Mouse (Mus musculus): ENCODE results near the gene Asic5. TPM values are rescaled to one million over a fixed set of nuclear protein-coding genes. Genes with fewer than 3 reads are reported as not detected.

The Asic5 gene
- polyA plus RNA-seq, 1 experiment = 0.20 TPM

- no peak overlapping the region for H3K27ac ChIP-seq (ENCODE audit: control insufficient read depth, insufficient read depth, low read length)
- DNase-seq = peak; percentile 28
- H3K36me3 ChIP-seq (ENCODE audit: control insufficient read depth, insufficient read depth, low read length) = no peaks in the 10 kb centered on the region
- 0% methylated on average over 3 of the region's 3 CpGs for WGBS
- no peaks in the 10 kb centered on the region for H3K4me1 ChIP-seq (replicated peaks; ENCODE audit: control insufficient read depth, insufficient read depth, low read length)
- no peaks in the 10 kb centered on the region for H3K27me3 ChIP-seq (ENCODE audit: control insufficient read depth, insufficient read depth, low read length)
- H3K4me3 ChIP-seq (ENCODE audit: control insufficient read depth, insufficient read depth, low read length) = no peak overlapping the region
- TF ChIP-seq POLR2A (IDR thresholded peaks at IDR 0.05; ENCODE audit: control insufficient read depth, extremely low read depth, insufficient read depth, low read length, poor library complexity) (no peak), CTCF (IDR thresholded peaks at IDR 0.05; ENCODE audit: borderline replicate concordance, control insufficient read depth, extremely low read depth, insufficient read depth, low read length, poor library complexity) (no peak)
Observed at GRCm38 (mm10) chr3:82029229-82029628, 47.1 kb downstream of the Asic5 start.

- no peaks in the 10 kb centered on the region for H3K36me3 ChIP-seq (ENCODE audit: control insufficient read depth, insufficient read depth, low read length)
- H3K4me3 ChIP-seq (ENCODE audit: control insufficient read depth, insufficient read depth, low read length) = no peak overlapping the region
- H3K27ac ChIP-seq (ENCODE audit: control insufficient read depth, insufficient read depth, low read length) = no peak overlapping the region
- TF ChIP-seq CTCF (IDR thresholded peaks at IDR 0.05; ENCODE audit: borderline replicate concordance, control insufficient read depth, extremely low read depth, insufficient read depth, low read length, poor library complexity) (no peak), POLR2A (IDR thresholded peaks at IDR 0.05; ENCODE audit: control insufficient read depth, extremely low read depth, insufficient read depth, low read length, poor library complexity) (no peak)
- no peaks in the 10 kb centered on the region for H3K27me3 ChIP-seq (ENCODE audit: control insufficient read depth, insufficient read depth, low read length)
- no peak for DNase-seq
- WGBS = 63% methylated on average over 1 of the region's 1 CpGs
- H3K4me1 ChIP-seq (replicated peaks; ENCODE audit: control insufficient read depth, insufficient read depth, low read length) = no peaks in the 10 kb centered on the region
Observed at GRCm38 (mm10) chr3:82030008-82030748, 48.1 kb downstream of the Asic5 start.

GRCm38 (mm10) chr3:82036262-82037044 is 54.4 kb downstream of the Asic5 start:
- no peak overlapping the region for H3K27ac ChIP-seq (ENCODE audit: control insufficient read depth, insufficient read depth, low read length)

GRCm38 (mm10) chr3:82043676-82044075 is 61.6 kb downstream of the Asic5 start:
- Histone ChIP-seq H3K27ac (ENCODE audit: control insufficient read depth, insufficient read depth, low read length) (no peak overlapping the region), H3K27me3 (ENCODE audit: control insufficient read depth, insufficient read depth, low read length) (no peaks in the 10 kb centered on the region), H3K36me3 (ENCODE audit: control insufficient read depth, insufficient read depth, low read length) (no peaks in the 10 kb centered on the region), H3K4me1 (replicated peaks; ENCODE audit: control insufficient read depth, insufficient read depth, low read length) (no peaks in the 10 kb centered on the region), H3K4me3 (ENCODE audit: control insufficient read depth, insufficient read depth, low read length) (no peak overlapping the region)
- no peak for TF ChIP-seq POLR2A (IDR thresholded peaks at IDR 0.05; ENCODE audit: control insufficient read depth, extremely low read depth, insufficient read depth, low read length, poor library complexity)
- no peak for TF ChIP-seq CTCF (IDR thresholded peaks at IDR 0.05; ENCODE audit: borderline replicate concordance, control insufficient read depth, extremely low read depth, insufficient read depth, low read length, poor library complexity)
- DNase-seq = no peak
- 90% methylated on average over 6 of the region's 6 CpGs for WGBS

More at GRCm38 (mm10) chr3:82036262-82037044, 54.4 kb downstream of the Asic5 start:
- DNase-seq = no peak
- Histone ChIP-seq H3K4me3 (ENCODE audit: control insufficient read depth, insufficient read depth, low read length) (no peak overlapping the region), H3K27me3 (ENCODE audit: control insufficient read depth, insufficient read depth, low read length) (no peaks in the 10 kb centered on the region), H3K4me1 (replicated peaks; ENCODE audit: control insufficient read depth, insufficient read depth, low read length) (no peaks in the 10 kb centered on the region), H3K36me3 (ENCODE audit: control insufficient read depth, insufficient read depth, low read length) (no peaks in the 10 kb centered on the region)
- WGBS = 98% methylated on average over 2 of the region's 2 CpGs
- no peak for TF ChIP-seq POLR2A (IDR thresholded peaks at IDR 0.05; ENCODE audit: control insufficient read depth, extremely low read depth, insufficient read depth, low read length, poor library complexity)
- TF ChIP-seq CTCF (IDR thresholded peaks at IDR 0.05; ENCODE audit: borderline replicate concordance, control insufficient read depth, extremely low read depth, insufficient read depth, low read length, poor library complexity) = no peak

GRCm38 (mm10) chr3:82044902-82045301 is 62.8 kb downstream of the Asic5 start:
- Histone ChIP-seq H3K27me3 (ENCODE audit: control insufficient read depth, insufficient read depth, low read length) (no peaks in the 10 kb centered on the region), H3K4me3 (ENCODE audit: control insufficient read depth, insufficient read depth, low read length) (no peak overlapping the region), H3K36me3 (ENCODE audit: control insufficient read depth, insufficient read depth, low read length) (no peaks in the 10 kb centered on the region), H3K27ac (ENCODE audit: control insufficient read depth, insufficient read depth, low read length) (no peak overlapping the region), H3K4me1 (replicated peaks; ENCODE audit: control insufficient read depth, insufficient read depth, low read length) (no peaks in the 10 kb centered on the region)
- no peak for TF ChIP-seq CTCF (IDR thresholded peaks at IDR 0.05; ENCODE audit: borderline replicate concordance, control insufficient read depth, extremely low read depth, insufficient read depth, low read length, poor library complexity)
- no peak for TF ChIP-seq POLR2A (IDR thresholded peaks at IDR 0.05; ENCODE audit: control insufficient read depth, extremely low read depth, insufficient read depth, low read length, poor library complexity)
- DNase-seq = no peak
- 94% methylated on average over 5 of the region's 5 CpGs for WGBS

GRCm38 (mm10) chr3:82046087-82046486 is 64.0 kb downstream of the Asic5 start:
- no peaks in the 10 kb centered on the region for H3K36me3 ChIP-seq (ENCODE audit: control insufficient read depth, insufficient read depth, low read length)
- no peaks in the 10 kb centered on the region for H3K4me1 ChIP-seq (replicated peaks; ENCODE audit: control insufficient read depth, insufficient read depth, low read length)
- DNase-seq = no peak
- 94% methylated on average over 8 of the region's 8 CpGs for WGBS
- H3K27ac ChIP-seq (ENCODE audit: control insufficient read depth, insufficient read depth, low read length) = no peak overlapping the region
- no peaks in the 10 kb centered on the region for H3K27me3 ChIP-seq (ENCODE audit: control insufficient read depth, insufficient read depth, low read length)
- no peak for TF ChIP-seq CTCF (IDR thresholded peaks at IDR 0.05; ENCODE audit: borderline replicate concordance, control insufficient read depth, extremely low read depth, insufficient read depth, low read length, poor library complexity)
- TF ChIP-seq POLR2A (IDR thresholded peaks at IDR 0.05; ENCODE audit: control insufficient read depth, extremely low read depth, insufficient read depth, low read length, poor library complexity) = no peak
- no peak overlapping the region for H3K4me3 ChIP-seq (ENCODE audit: control insufficient read depth, insufficient read depth, low read length)

Data from thymus, adult 2 months (tissue).